Mouse (Mus musculus): ENCODE measurements around the gene Spata32. TPM values are rescaled to one million over a fixed set of nuclear protein-coding genes. Genes with fewer than 3 reads are reported as not detected.

Gene Spata32
- polyA plus RNA-seq, 1 experiment: 0.68 TPM

- TF ChIP-seq POLR2A (IDR thresholded peaks at IDR 0.05; ENCODE audit: borderline replicate concordance, extremely low read depth, insufficient read depth, insufficient read length, poor library complexity, severe bottlenecking) (no peak), CTCF (IDR thresholded peaks at IDR 0.05; ENCODE audit: borderline replicate concordance, extremely low read depth, insufficient read depth, insufficient read length) (no peak)
- no peak for DNase-seq (ENCODE audit: low read depth)
These were observed 45.7 kb downstream of the Spata32 start for GRCm38 (mm10) chr11:103172392-103173040.

GRCm38 (mm10) chr11:103171703-103172391 is 46.4 kb downstream of the Spata32 start:
- no peak for DNase-seq (ENCODE audit: low read depth)
- TF ChIP-seq CTCF (IDR thresholded peaks at IDR 0.05; ENCODE audit: borderline replicate concordance, extremely low read depth, insufficient read depth, insufficient read length): no peak
- TF ChIP-seq POLR2A (IDR thresholded peaks at IDR 0.05; ENCODE audit: borderline replicate concordance, extremely low read depth, insufficient read depth, insufficient read length, poor library complexity, severe bottlenecking): no peak

- no peak for DNase-seq (ENCODE audit: low read depth)
- no peak for TF ChIP-seq CTCF (IDR thresholded peaks at IDR 0.05; ENCODE audit: borderline replicate concordance, extremely low read depth, insufficient read depth, insufficient read length)
- no peak for TF ChIP-seq POLR2A (IDR thresholded peaks at IDR 0.05; ENCODE audit: borderline replicate concordance, extremely low read depth, insufficient read depth, insufficient read length, poor library complexity, severe bottlenecking)
These were observed 47.0 kb downstream of the Spata32 start for GRCm38 (mm10) chr11:103171286-103171620.

- TF ChIP-seq POLR2A (IDR thresholded peaks at IDR 0.05; ENCODE audit: borderline replicate concordance, extremely low read depth, insufficient read depth, insufficient read length, poor library complexity, severe bottlenecking): no peak
- TF ChIP-seq CTCF (IDR thresholded peaks at IDR 0.05; ENCODE audit: borderline replicate concordance, extremely low read depth, insufficient read depth, insufficient read length): no peak
- peak; percentile 77 for DNase-seq (ENCODE audit: low read depth)
These were observed 47.5 kb downstream of the Spata32 start, which contains the start of gene Fmnl1 for GRCm38 (mm10) chr11:103170494-103171285. Fmnl1 (plus strand) TSS chr11:103171107.

GRCm38 (mm10) chr11:103170111-103170493 is 48.1 kb downstream of the Spata32 start:
- no peak for DNase-seq (ENCODE audit: low read depth)
- TF ChIP-seq POLR2A (IDR thresholded peaks at IDR 0.05; ENCODE audit: borderline replicate concordance, extremely low read depth, insufficient read depth, insufficient read length, poor library complexity, severe bottlenecking): no peak
- TF ChIP-seq CTCF (IDR thresholded peaks at IDR 0.05; ENCODE audit: borderline replicate concordance, extremely low read depth, insufficient read depth, insufficient read length): no peak

GRCm38 (mm10) chr11:103169664-103170063 is 48.6 kb downstream of the Spata32 start:
- no peak for DNase-seq (ENCODE audit: low read depth)
- no peak for TF ChIP-seq POLR2A (IDR thresholded peaks at IDR 0.05; ENCODE audit: borderline replicate concordance, extremely low read depth, insufficient read depth, insufficient read length, poor library complexity, severe bottlenecking)
- no peak for TF ChIP-seq CTCF (IDR thresholded peaks at IDR 0.05; ENCODE audit: borderline replicate concordance, extremely low read depth, insufficient read depth, insufficient read length)

- TF ChIP-seq CTCF (IDR thresholded peaks at IDR 0.05; ENCODE audit: borderline replicate concordance, extremely low read depth, insufficient read depth, insufficient read length) (peak; percentile 88), POLR2A (IDR thresholded peaks at IDR 0.05; ENCODE audit: borderline replicate concordance, extremely low read depth, insufficient read depth, insufficient read length, poor library complexity, severe bottlenecking) (no peak)
- DNase-seq (ENCODE audit: low read depth): peak; percentile 79
These were observed 49.4 kb downstream of the Spata32 start for GRCm38 (mm10) chr11:103168690-103169390.

- TF ChIP-seq CTCF (IDR thresholded peaks at IDR 0.05; ENCODE audit: borderline replicate concordance, extremely low read depth, insufficient read depth, insufficient read length) (no peak), POLR2A (IDR thresholded peaks at IDR 0.05; ENCODE audit: borderline replicate concordance, extremely low read depth, insufficient read depth, insufficient read length, poor library complexity, severe bottlenecking) (no peak)
- DNase-seq (ENCODE audit: low read depth): no peak
These were observed 53.8 kb downstream of the Spata32 start for GRCm38 (mm10) chr11:103164391-103164790.

- DNase-seq (ENCODE audit: low read depth): no peak
- no peak for TF ChIP-seq POLR2A (IDR thresholded peaks at IDR 0.05; ENCODE audit: borderline replicate concordance, extremely low read depth, insufficient read depth, insufficient read length, poor library complexity, severe bottlenecking)
- peak; percentile 24; the same call in 1 of the 2 replicates for TF ChIP-seq CTCF (IDR thresholded peaks at IDR 0.05; ENCODE audit: borderline replicate concordance, extremely low read depth, insufficient read depth, insufficient read length)
These were observed 56.1 kb downstream of the Spata32 start for GRCm38 (mm10) chr11:103162132-103162531.

GRCm38 (mm10) chr11:103161449-103161848 is 56.8 kb downstream of the Spata32 start:
- DNase-seq (ENCODE audit: low read depth): no peak
- TF ChIP-seq POLR2A (IDR thresholded peaks at IDR 0.05; ENCODE audit: borderline replicate concordance, extremely low read depth, insufficient read depth, insufficient read length, poor library complexity, severe bottlenecking) (no peak), CTCF (IDR thresholded peaks at IDR 0.05; ENCODE audit: borderline replicate concordance, extremely low read depth, insufficient read depth, insufficient read length) (no peak)

GRCm38 (mm10) chr11:103160738-103161137 is 57.5 kb downstream of the Spata32 start:
- DNase-seq (ENCODE audit: low read depth): no peak
- no peak for TF ChIP-seq CTCF (IDR thresholded peaks at IDR 0.05; ENCODE audit: borderline replicate concordance, extremely low read depth, insufficient read depth, insufficient read length)
